Mouse (Mus musculus) thymus, postnatal 36 days (tissue): ENCODE measurements around the gene Spata7.
A peak's percentile ranks its signal among the peaks of the same experiment; 100 is the strongest.
"Not testable (repeated sequence)": the region's sequence is repeated elsewhere in the genome, so short reads cannot be mapped to it uniquely, and the experiment has no call there.

ENCODE experiments used
- DNase-seq, 2 experiments: peaks; one replicate each; pipeline ENCODE4 v3.0.0; 2022; ENCODE audit warnings: mixed read lengths in 2 of 2

Spata7 gene

GRCm38 (mm10) chr12:98627392-98628259, at the start of gene Spata7:
Gene Spata7, plus strand, starts transcription at chr12:98628157.
- DNase-seq, result peak; percentile 76 to 83

- DNase-seq, result no peak
Measured at GRCm38 (mm10) chr12:98585302-98585701, 42.7 kb upstream of the Spata7 start.

GRCm38 (mm10) chr12:98588573-98588972, 39.4 kb upstream of the Spata7 start:
- no peak for DNase-seq

- DNase-seq, result no peak
Measured at GRCm38 (mm10) chr12:98591016-98591415, 36.9 kb upstream of the Spata7 start.

GRCm38 (mm10) chr12:98600861-98601260, 27.1 kb upstream of the Spata7 start:
- no peak for DNase-seq

GRCm38 (mm10) chr12:98602114-98602513, 25.8 kb upstream of the Spata7 start:
- no peak for DNase-seq

GRCm38 (mm10) chr12:98605264-98605663, 22.7 kb upstream of the Spata7 start:
- DNase-seq, result no peak

- DNase-seq, result no peak
Measured at GRCm38 (mm10) chr12:98606595-98607290, 21.2 kb upstream of the Spata7 start.

GRCm38 (mm10) chr12:98610341-98610740, 17.6 kb upstream of the Spata7 start:
- no peak for DNase-seq

- no peak for DNase-seq
Measured at GRCm38 (mm10) chr12:98614910-98615508, 12.9 kb upstream of the Spata7 start.

GRCm38 (mm10) chr12:98615746-98616145, 12.2 kb upstream of the Spata7 start:
- DNase-seq, result no peak

GRCm38 (mm10) chr12:98619496-98619895, 8.5 kb upstream of the Spata7 start:
- no peak for DNase-seq

- DNase-seq, result not testable (repeated sequence)
Measured at GRCm38 (mm10) chr12:98620922-98621321, 7.0 kb upstream of the Spata7 start.

- not testable (repeated sequence) for DNase-seq
Measured at GRCm38 (mm10) chr12:98623266-98623665, 4.7 kb upstream of the Spata7 start.

- DNase-seq, result no peak
Measured at GRCm38 (mm10) chr12:98628260-98628970, 458 bp downstream of the Spata7 start.

GRCm38 (mm10) chr12:98644852-98645251, 16.9 kb downstream of the Spata7 start:
- DNase-seq, result no peak

GRCm38 (mm10) chr12:98656873-98657272, 28.9 kb downstream of the Spata7 start:
- DNase-seq, result no peak

- DNase-seq, result no peak
Measured at GRCm38 (mm10) chr12:98662617-98663016, 34.7 kb downstream of the Spata7 start.

GRCm38 (mm10) chr12:98668132-98668814, 40.3 kb downstream of the Spata7 start:
- DNase-seq, result no peak

GRCm38 (mm10) chr12:98669086-98669485, 41.1 kb downstream of the Spata7 start:
- no peak for DNase-seq

- no peak for DNase-seq
Measured at GRCm38 (mm10) chr12:98669864-98670263, 41.9 kb downstream of the Spata7 start.

GRCm38 (mm10) chr12:98670429-98670828, 42.5 kb downstream of the Spata7 start:
- no peak for DNase-seq
